Mouse (Mus musculus): ENCODE data around the gene Ajm1. TPM values are rescaled to one million over a fixed set of nuclear protein-coding genes. Genes with fewer than 3 reads are reported as not detected.
"Not testable (repeated sequence)": the region's sequence is repeated elsewhere in the genome, so short reads cannot be mapped to it uniquely, and the experiment has no call there.

Ajm1 gene
- polyA plus RNA-seq, 1 experiment from 2014 or later, result 0.44 TPM

DNA sequence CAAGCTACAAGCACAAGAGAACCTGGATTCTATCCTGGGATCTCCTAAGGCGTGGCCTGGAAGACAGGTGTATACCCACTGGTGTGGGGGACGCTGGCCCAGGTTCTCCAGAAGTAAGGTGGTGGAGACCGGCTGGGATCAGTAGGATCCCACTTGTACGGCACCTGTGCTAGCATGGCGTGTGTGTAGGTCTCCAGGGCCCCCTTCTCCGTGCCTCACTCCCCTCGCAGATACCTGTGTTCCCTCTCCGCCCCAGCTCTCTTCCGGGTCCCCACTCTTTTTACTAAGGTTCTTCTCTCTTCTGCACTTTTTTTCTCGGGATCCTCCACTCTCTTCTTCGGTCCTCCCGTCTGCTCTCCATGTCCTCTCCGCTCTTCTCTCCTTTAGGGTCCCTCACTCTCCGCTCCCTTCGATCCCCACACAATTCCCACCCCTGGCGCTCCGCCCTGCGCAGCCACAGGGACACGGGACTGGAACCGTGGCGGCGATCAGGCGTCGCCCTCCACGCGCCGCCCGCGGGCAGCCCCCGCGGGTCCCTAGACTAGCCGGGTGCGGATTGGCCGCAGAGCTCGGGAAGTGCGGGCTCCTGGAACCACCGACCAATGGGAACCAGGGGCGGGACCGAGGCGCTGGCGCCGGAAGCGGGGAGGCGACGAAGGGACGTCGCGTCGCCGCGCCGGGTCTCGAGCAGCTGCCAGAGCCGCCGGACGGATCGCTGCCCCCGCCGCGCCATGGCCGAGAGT lies 24.2 kb downstream of the Ajm1 start, which contains the start of gene Edf1:
Gene Edf1, plus strand, starts transcription at position 627 of the 743 bp plus-strand sequence.
- H3K36me3 ChIP-seq, result peaks cover 29% of the 10 kb centered on the region
- H3K27me3 ChIP-seq, result no peaks in the 10 kb centered on the region
- peak within 1 kb of the TSS; percentile 94 for H3K9ac ChIP-seq
- ATAC-seq (ENCODE audit: insufficient number of reproducible peaks, low FRiP score, low TSS enrichment, low read depth), result peak; percentile 94
- H3K9me3 ChIP-seq, result no peaks in the 10 kb centered on the region
- H3K27ac ChIP-seq, result peak within 1 kb of the TSS; percentile 80
- WGBS, result under 1% methylated on average over 61 of the region's 61 CpGs
- peak within 1 kb of the TSS; percentile 99 for H3K4me3 ChIP-seq
- H3K4me1 ChIP-seq, result peaks cover 31% of the 10 kb centered on the region
- peak within 1 kb of the TSS; percentile 83 for H3K4me2 ChIP-seq

DNA sequence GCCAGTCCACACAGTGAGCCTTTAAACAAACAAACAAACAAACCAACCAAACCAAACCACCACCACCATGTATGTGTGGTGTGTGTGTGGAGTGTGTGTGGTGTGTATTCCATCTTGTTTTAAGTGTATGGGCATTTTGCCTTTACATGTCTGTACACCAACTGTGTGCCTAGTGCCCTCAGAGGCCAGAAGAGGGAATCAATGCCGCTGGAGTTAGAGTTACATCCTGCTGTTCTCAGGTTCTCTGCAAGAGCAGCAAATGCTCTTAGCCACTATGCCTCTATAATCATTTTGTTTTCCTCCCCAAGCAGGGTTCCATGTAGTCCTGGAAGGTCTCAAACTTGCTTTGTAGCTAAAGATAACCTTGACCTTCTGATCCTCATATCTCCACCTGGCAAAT lies 25.3 kb downstream of the Ajm1 start:
- no peak overlapping the region for H3K27ac ChIP-seq
- no peak overlapping the region for H3K9ac ChIP-seq
- WGBS, result 57% methylated on average over 1 of the region's 1 CpGs

DNA sequence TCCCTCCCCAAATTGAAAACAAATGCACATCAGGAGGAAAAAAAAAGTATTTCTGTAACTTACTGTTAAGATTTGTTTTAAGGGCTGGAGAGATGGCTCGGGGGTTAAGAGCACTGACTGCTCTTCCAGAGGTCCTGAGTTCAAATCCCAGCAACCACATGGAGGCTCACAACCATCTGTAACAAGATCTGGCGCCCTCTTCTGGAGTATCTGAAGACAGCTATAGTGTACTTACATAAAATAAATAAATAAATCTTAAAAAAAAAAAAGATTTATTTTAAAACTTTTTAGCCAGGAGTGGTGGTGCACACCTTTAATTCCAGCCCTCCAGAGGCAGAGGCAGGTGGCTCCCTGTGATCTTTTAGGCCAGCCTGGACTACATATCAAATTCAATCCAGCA lies 26.1 kb downstream of the Ajm1 start:
- not testable (repeated sequence) for H3K27ac ChIP-seq; H3K9ac ChIP-seq; H3K27me3 ChIP-seq; H3K4me2 ChIP-seq; H3K4me3 ChIP-seq; H3K9me3 ChIP-seq; ATAC-seq (ENCODE audit: insufficient number of reproducible peaks, low FRiP score, low TSS enrichment, low read depth); H3K36me3 ChIP-seq
- H3K4me1 ChIP-seq, result peaks cover 28% of the 10 kb centered on the region
- WGBS, result 54% methylated on average over 2 of the region's 2 CpGs

More for the DNA sequence above, 25.3 kb downstream of the Ajm1 start:
- ATAC-seq (ENCODE audit: insufficient number of reproducible peaks, low FRiP score, low TSS enrichment, low read depth), result no peak
- Histone ChIP-seq H3K4me3 (no peak overlapping the region), H3K4me1 (peaks cover 31% of the 10 kb centered on the region), H3K27me3 (no peaks in the 10 kb centered on the region), H3K4me2 (no peak overlapping the region), H3K36me3 (peaks cover 18% of the 10 kb centered on the region), H3K9me3 (no peaks in the 10 kb centered on the region)

DNA sequence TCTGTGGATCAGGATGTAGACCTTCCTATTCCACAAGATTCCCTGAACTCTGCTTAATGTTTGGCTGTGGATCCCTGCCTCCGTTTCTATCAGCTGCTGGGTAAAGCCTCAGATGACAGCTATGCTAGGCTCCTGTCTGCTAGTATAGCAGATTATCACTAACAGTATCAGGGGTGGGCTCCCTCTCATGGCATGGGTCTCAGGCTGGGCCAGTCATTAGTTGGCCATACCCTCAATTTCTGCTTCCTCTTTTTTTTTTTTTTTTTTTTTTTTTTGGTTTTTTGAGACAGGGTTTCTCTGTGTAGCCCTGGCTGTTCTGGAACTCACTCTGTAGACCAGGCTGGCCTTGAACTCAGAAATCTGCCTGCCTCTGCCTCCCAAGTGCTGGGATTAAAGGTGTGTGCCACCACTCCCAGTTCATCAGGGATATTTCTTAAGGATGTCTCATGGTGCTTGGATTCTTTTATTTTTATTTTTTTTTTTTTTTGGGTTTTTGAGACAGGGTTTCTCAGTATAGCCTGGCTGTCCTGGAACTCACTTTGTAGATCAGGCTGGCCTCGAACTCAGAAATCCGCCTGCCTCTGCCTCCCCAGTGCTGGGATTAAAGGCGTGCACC lies 28.3 kb downstream of the Ajm1 start:
- not testable (repeated sequence) for H3K9ac ChIP-seq; ATAC-seq (ENCODE audit: insufficient number of reproducible peaks, low FRiP score, low TSS enrichment, low read depth)
- WGBS, result 90% methylated on average over 4 of the region's 4 CpGs

DNA sequence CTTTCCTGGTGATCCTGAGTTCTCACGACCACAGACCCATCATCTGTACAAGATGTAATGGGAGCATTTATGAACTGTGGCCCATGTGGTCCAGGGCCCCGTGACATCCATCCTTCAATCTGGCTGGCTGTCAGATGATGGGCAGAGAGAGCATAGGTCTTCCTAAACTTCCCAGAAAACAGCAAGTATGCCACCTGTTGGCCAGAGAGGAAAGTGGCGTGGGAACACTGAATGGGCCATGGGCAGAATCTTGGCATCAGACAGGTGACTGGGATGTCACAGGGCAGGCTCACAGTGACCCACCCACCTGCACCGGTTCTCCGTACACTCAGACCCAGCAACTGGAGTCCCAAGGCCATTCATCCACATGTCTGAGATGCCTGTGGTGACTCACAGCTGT lies 30.4 kb downstream of the Ajm1 start:
- Histone ChIP-seq H3K4me1 (peaks cover 4% of the 10 kb centered on the region; the same call in 1 of the 2 replicates), H3K36me3 (no peaks in the 10 kb centered on the region), H3K9me3 (no peaks in the 10 kb centered on the region), H3K4me3 (no peak overlapping the region), H3K27ac (no peak overlapping the region), H3K9ac (no peak overlapping the region), H3K4me2 (no peak overlapping the region), H3K27me3 (no peaks in the 10 kb centered on the region)
- ATAC-seq (ENCODE audit: insufficient number of reproducible peaks, low FRiP score, low TSS enrichment, low read depth), result no peak
- 35% methylated on average over 5 of the region's 5 CpGs for WGBS

More for the DNA sequence above, 28.3 kb downstream of the Ajm1 start:
- not testable (repeated sequence) for H3K27ac ChIP-seq, H3K4me3 ChIP-seq, H3K27me3 ChIP-seq, H3K4me2 ChIP-seq, H3K9me3 ChIP-seq, H3K36me3 ChIP-seq
- peaks cover 12% of the 10 kb centered on the region; the same call in 1 of the 2 replicates for H3K4me1 ChIP-seq

DNA sequence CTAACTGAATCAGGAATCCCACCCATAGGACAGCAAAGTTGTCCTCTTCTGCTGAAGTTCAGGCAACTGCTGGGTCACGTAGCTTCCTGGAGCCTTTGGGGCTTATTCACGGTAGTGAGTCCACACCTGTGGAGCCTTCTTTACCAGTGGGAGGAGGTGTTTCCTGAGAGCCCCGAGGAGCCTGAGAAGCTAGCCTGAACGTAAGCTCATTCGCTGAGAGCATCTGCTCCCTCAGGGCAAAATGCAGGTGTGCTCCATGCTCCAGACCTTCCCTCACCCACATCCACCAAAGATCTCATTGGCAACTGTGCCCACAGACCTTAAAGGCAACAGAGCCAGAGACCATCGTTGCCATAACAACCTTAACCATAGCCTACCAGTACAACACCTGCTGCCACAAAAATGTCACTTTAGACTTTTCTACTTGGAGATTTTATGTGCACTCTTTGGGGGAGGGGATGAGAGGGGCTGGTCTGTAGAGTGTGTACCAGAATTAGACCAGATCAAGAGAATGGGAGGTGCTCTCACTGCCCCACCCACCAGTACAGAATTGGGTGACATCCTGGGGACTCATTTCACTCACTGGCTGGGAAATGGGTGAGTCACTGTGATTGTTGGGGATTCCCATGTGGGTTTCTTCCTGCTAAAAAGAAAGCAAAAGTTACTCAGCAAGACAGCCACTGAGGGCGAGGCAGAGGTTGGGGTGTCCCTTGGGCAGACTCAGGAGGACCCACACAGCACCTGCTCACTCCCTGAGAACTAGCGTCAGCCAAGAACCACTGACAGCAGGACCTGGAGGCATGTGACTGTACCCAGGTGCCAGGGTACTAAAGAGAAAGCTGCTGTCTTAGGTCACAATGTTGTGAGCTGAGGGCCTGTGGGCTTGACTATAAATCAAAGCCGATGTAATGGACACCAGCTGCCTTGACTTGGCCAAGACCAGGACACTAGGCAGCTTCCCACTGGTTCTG lies 32.3 kb downstream of the Ajm1 start:
- 61% methylated on average over 9 of the region's 9 CpGs for WGBS
- Histone ChIP-seq H3K9ac (no peak overlapping the region), H3K27ac (no peak overlapping the region), H3K36me3 (0 out of 2 replicates have a peak, but pooled peaks cover 3% of the 10 kb centered on the region), H3K9me3 (no peaks in the 10 kb centered on the region), H3K4me1 (peaks cover 19% of the 10 kb centered on the region), H3K27me3 (no peaks in the 10 kb centered on the region), H3K4me2 (no peak overlapping the region), H3K4me3 (no peak overlapping the region)
- no peak for ATAC-seq (ENCODE audit: insufficient number of reproducible peaks, low FRiP score, low TSS enrichment, low read depth)

DNA sequence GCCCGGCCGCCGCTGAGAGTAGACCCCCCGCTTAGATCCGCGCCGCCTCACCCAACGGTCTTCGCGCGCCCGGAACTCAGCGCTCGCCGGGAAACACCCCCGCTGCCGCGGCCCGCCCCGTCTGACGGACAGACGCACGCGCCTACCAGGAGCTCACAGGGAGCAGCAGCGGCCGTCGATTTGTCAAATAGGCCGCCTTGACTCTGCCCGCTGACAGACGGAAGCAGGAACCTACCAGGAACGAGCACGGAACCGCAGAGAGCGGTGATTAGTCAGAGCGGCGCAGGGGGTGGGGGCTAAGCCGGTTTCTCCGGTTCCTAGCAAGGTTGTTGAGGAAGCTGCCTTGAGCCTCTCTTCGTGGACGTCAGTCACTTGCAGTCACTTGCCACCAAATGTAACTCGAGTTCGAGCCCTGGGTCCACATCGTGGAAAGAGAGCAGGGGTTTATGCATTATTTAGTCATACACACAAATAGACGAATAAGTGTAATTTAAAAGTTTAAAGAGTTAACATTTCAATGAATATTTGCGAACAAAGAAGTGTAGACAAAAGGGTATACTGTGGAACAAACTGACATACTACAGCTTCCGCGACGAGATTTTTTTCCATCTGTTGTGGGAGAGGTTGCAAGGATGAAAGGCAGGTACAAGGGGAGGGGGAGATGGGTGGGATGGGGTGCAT lies 34.6 kb downstream of the Ajm1 start, which contains the start of gene Traf2:
Gene Traf2, minus strand, starts transcription at position 130 of the 681 bp plus-strand sequence.
- WGBS, result 4% methylated on average over 44 of the region's 48 CpGs
- peak; percentile 100 for ATAC-seq (ENCODE audit: insufficient number of reproducible peaks, low FRiP score, low TSS enrichment, low read depth)

DNA sequence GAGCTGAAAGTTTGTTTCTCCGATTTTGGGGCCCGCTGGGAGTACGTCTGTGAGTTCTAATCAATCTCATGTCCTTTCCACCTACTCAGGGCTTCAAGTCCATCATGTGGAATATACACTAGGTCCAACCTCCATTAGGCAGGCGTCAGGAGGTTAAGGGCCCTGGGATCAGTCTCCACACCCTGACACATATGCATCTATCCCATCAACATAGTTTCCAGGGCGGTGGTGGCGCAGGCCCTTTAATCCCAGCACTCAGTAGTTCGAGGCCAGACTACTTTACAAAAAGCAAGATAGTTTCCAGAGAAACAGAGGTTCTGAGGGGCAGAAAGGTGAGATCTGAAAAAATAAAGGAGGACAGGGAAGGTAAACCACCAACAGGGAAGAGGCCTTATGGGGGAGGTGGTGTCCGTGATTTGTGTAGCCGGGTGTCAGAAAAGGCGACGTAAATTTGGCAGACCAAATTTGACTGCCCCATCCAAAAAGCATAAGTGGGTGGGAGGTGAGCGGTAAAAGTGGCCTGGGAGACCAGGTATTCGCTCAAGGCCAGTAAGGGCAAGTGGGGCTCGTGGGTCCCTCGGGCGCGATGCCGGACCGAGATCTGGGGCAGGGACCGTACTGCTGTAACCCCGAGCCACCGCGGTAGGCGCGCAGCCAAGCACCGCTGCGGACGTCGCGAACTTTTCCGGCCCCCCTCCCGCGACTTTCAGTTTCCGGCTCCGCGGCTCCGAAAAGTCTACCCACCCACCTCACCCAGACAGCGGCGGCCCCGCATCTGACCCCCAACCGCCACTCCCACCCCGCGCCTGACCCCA lies 35.4 kb downstream of the Ajm1 start:
- Histone ChIP-seq H3K9me3 (no peaks in the 10 kb centered on the region), H3K4me3 (peak overlapping the region; percentile 77), H3K4me2 (peak overlapping the region; percentile 63), H3K9ac (peak overlapping the region; percentile 70), H3K27ac (peak overlapping the region; percentile 76), H3K36me3 (0 out of 2 replicates have a peak, but pooled peaks cover 3% of the 10 kb centered on the region), H3K27me3 (no peaks in the 10 kb centered on the region), H3K4me1 (peaks cover 19% of the 10 kb centered on the region)
- peak; percentile 62 for ATAC-seq (ENCODE audit: insufficient number of reproducible peaks, low FRiP score, low TSS enrichment, low read depth)
- WGBS, result 7% methylated on average over 43 of the region's 43 CpGs

More for the DNA sequence above, 34.6 kb downstream of the Ajm1 start, which contains the start of gene Traf2:
- no peaks in the 10 kb centered on the region for H3K9me3 ChIP-seq
- peak within 1 kb of the TSS; percentile 76 for H3K27ac ChIP-seq
- H3K4me2 ChIP-seq, result peak within 1 kb of the TSS; percentile 63
- peak within 1 kb of the TSS; percentile 70 for H3K9ac ChIP-seq
- H3K36me3 ChIP-seq, result 0 out of 2 replicates have a peak, but pooled peaks cover 3% of the 10 kb centered on the region
- no peaks in the 10 kb centered on the region for H3K27me3 ChIP-seq
- H3K4me1 ChIP-seq, result peaks cover 19% of the 10 kb centered on the region
- peak within 1 kb of the TSS; percentile 77 for H3K4me3 ChIP-seq

DNA sequence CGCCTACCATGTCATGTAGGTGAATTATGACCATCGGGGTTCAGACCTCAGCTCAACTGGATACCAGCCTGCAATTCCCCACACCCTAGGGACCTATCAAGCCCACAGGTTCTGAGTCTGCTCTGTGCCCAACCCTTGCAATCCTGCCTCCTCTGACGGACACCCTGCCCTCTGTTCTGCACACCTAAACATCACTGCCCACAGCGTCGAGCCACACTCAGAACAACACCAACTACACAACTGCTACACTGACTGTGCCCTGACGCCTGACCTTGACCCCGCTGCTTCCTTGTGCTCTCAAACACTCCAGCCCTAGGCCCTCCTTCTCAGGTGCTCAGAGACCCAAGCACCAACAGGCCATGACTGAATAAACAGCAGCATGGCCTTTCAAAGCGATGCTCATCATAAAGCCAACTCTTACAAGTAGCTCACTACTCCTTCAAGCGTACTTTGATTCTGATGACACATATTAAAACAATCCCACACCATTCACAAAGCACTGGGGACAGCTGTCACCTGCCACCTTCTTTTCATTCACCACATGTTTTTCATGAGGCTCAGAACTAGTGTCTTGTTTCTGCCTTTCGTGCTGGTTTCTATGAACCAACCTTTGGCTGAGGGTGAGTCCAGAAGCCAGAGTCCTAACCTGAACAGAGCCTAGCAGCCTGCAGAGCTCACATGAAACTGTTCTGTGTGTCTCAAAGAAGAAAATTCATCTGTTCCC lies 39.8 kb downstream of the Ajm1 start:
- no peaks in the 10 kb centered on the region for H3K27me3 ChIP-seq
- no peak overlapping the region for H3K27ac ChIP-seq
- peaks cover 23% of the 10 kb centered on the region for H3K36me3 ChIP-seq
- H3K9ac ChIP-seq, result no peak overlapping the region
- H3K9me3 ChIP-seq, result no peaks in the 10 kb centered on the region
- H3K4me1 ChIP-seq, result peaks cover 16% of the 10 kb centered on the region
- no peak overlapping the region for H3K4me2 ChIP-seq
- 73% methylated on average over 10 of the region's 10 CpGs for WGBS
- no peak for ATAC-seq (ENCODE audit: insufficient number of reproducible peaks, low FRiP score, low TSS enrichment, low read depth)
- no peak overlapping the region for H3K4me3 ChIP-seq

DNA sequence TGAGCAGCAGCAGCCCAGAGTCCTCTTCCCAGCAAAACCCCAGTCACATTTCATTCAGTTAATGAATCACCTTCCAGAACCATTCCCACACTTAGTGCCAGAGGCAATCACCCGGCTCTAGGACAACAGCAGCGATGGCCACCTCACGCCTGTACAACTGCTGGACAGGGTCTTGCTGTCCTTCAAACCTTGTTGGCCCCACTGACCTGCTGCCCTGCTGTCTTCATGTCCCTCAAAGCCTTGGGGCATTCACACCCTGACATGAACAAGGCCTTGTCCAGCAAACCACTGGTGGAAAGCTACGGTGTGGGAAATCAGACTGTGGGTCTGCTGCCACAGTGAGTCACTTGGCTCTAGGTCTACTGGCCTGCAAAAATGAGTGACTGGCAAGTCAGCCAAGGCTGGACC lies 41.0 kb downstream of the Ajm1 start:
- no peaks in the 10 kb centered on the region for H3K9me3 ChIP-seq
- peaks cover 11% of the 10 kb centered on the region for H3K4me1 ChIP-seq
- no peak overlapping the region for H3K9ac ChIP-seq
- WGBS, result 93% methylated on average over 4 of the region's 4 CpGs
- peaks cover 35% of the 10 kb centered on the region for H3K36me3 ChIP-seq
- H3K4me3 ChIP-seq, result no peak overlapping the region
- no peak overlapping the region for H3K27ac ChIP-seq
- H3K4me2 ChIP-seq, result no peak overlapping the region
- H3K27me3 ChIP-seq, result no peaks in the 10 kb centered on the region
- ATAC-seq (ENCODE audit: insufficient number of reproducible peaks, low FRiP score, low TSS enrichment, low read depth), result no peak

Data from limb, embryonic 15.5 days (tissue).